Mouse (Mus musculus): Measurements from ENCODE around the gene Grid2ip. TPM values are rescaled to one million over a fixed set of nuclear protein-coding genes. Genes with fewer than 3 reads are reported as not detected.
A peak's percentile ranks its signal among the peaks of the same experiment; 100 is the strongest.

Grid2ip gene
- polyA plus RNA-seq, 1 experiment from 2014 or later: 0.36 TPM

GRCm38 (mm10) chr5:143367931-143368330 is 10.8 kb downstream of the Grid2ip start:
- Histone ChIP-seq H3K9ac (replicated peaks; ENCODE audit: low read length) (no peak overlapping the region), H3K4me3 (ENCODE audit: low read depth, low read length) (no peak overlapping the region)

GRCm38 (mm10) chr5:143369611-143370255 is 12.6 kb downstream of the Grid2ip start:
- Histone ChIP-seq H3K4me2 (ENCODE audit: low read depth, low read length) (peak overlapping the region; percentile 16), H3K36me3 (replicated peaks; ENCODE audit: control insufficient read depth, insufficient read depth, low read depth, low read length) (no peaks in the 10 kb centered on the region), H3K27me3 (ENCODE audit: control insufficient read depth, insufficient read depth, low read length) (peaks cover 69% of the 10 kb centered on the region), H3K9ac (replicated peaks; ENCODE audit: low read length) (no peak overlapping the region), H3K9me3 (replicated peaks; ENCODE audit: control insufficient read depth, low read length) (no peaks in the 10 kb centered on the region), H3K4me1 (ENCODE audit: control insufficient read depth, insufficient read depth, low read length) (peaks cover 4% of the 10 kb centered on the region; the same call in 1 of the 2 replicates), H3K27ac (replicated peaks; ENCODE audit: low read depth, low read length) (no peak overlapping the region), H3K4me3 (ENCODE audit: low read depth, low read length) (peak overlapping the region; percentile 3; the same call in 1 of the 2 replicates)
- 2% methylated on average over 36 of the region's 36 CpGs for WGBS
- DNase-seq (ENCODE audit: low spot score) (peak; percentile 27), ATAC-seq (replicated peaks; ENCODE audit: insufficient number of reproducible peaks, low FRiP score, low TSS enrichment, low read depth) (0 out of 2 replicates have a peak, but pooled peaks have one; percentile 45)

More at GRCm38 (mm10) chr5:143367931-143368330, 10.8 kb downstream of the Grid2ip start:
- DNase-seq (ENCODE audit: low spot score) (no peak), ATAC-seq (replicated peaks; ENCODE audit: insufficient number of reproducible peaks, low FRiP score, low TSS enrichment, low read depth) (no peak)
- Histone ChIP-seq H3K27me3 (ENCODE audit: control insufficient read depth, insufficient read depth, low read length) (peaks cover 57% of the 10 kb centered on the region), H3K4me1 (ENCODE audit: control insufficient read depth, insufficient read depth, low read length) (peaks cover 2% of the 10 kb centered on the region; the same call in 1 of the 2 replicates), H3K9me3 (replicated peaks; ENCODE audit: control insufficient read depth, low read length) (no peaks in the 10 kb centered on the region), H3K27ac (replicated peaks; ENCODE audit: low read depth, low read length) (no peak overlapping the region), H3K4me2 (ENCODE audit: low read depth, low read length) (no peak overlapping the region), H3K36me3 (replicated peaks; ENCODE audit: control insufficient read depth, insufficient read depth, low read depth, low read length) (no peaks in the 10 kb centered on the region)
- WGBS: 69% methylated on average over 3 of the region's 3 CpGs

DNA sequence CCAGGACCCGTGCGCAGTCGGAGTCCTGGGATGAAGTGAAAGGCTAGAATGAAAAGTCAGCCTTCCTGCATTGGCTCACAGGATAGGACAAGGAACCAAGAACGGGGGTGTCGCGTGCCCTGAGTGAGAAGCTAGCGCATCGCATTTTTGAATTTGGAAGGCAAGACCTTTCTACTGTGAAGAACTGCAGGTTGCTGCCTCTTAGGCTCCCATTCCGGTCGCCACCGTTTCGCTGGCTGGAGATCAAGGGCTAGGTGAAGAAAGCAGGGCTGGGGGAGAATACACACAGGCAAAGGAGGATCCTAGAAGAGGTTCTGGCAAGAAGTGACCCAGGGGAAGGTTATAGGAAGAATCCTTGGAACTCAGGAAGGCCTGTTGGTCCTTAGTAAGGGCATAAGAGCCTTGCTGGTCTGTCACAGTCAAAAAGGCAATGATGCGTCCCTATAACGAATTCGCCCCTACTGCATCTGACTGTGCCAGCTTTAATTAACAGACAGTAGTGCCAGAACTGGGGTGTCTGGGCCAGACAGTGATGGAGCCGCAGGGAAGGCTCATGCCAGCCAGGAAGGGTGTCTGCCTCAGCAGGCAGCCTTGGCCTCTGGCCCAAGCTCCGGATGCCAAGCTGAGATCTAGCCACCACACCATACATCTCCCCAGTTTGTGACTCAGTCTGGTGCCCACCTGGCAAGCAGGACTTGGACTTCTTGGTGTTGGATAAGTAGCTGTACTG is 13.4 kb downstream of the Grid2ip start:
- H3K27ac ChIP-seq (replicated peaks; ENCODE audit: low read depth, low read length): no peak overlapping the region
- H3K36me3 ChIP-seq (replicated peaks; ENCODE audit: control insufficient read depth, insufficient read depth, low read depth, low read length): no peaks in the 10 kb centered on the region
- peaks cover 4% of the 10 kb centered on the region; the same call in 1 of the 2 replicates for H3K4me1 ChIP-seq (ENCODE audit: control insufficient read depth, insufficient read depth, low read length)
- H3K9ac ChIP-seq (replicated peaks; ENCODE audit: low read length): no peak overlapping the region
- no peaks in the 10 kb centered on the region for H3K9me3 ChIP-seq (replicated peaks; ENCODE audit: control insufficient read depth, low read length)
- no peak overlapping the region for H3K4me3 ChIP-seq (ENCODE audit: low read depth, low read length)
- DNase-seq (ENCODE audit: low spot score) (no peak), ATAC-seq (replicated peaks; ENCODE audit: insufficient number of reproducible peaks, low FRiP score, low TSS enrichment, low read depth) (no peak)
- peaks cover 69% of the 10 kb centered on the region for H3K27me3 ChIP-seq (ENCODE audit: control insufficient read depth, insufficient read depth, low read length)
- no peak overlapping the region; the same call in 1 of the 2 replicates for H3K4me2 ChIP-seq (ENCODE audit: low read depth, low read length)
- WGBS: 26% methylated on average over 17 of the region's 17 CpGs

GRCm38 (mm10) chr5:143371146-143371510 is 14.0 kb downstream of the Grid2ip start:
- Histone ChIP-seq H3K36me3 (replicated peaks; ENCODE audit: control insufficient read depth, insufficient read depth, low read depth, low read length) (no peaks in the 10 kb centered on the region), H3K27me3 (ENCODE audit: control insufficient read depth, insufficient read depth, low read length) (peaks cover 69% of the 10 kb centered on the region), H3K9me3 (replicated peaks; ENCODE audit: control insufficient read depth, low read length) (no peaks in the 10 kb centered on the region), H3K27ac (replicated peaks; ENCODE audit: low read depth, low read length) (no peak overlapping the region), H3K4me2 (ENCODE audit: low read depth, low read length) (no peak overlapping the region), H3K9ac (replicated peaks; ENCODE audit: low read length) (no peak overlapping the region), H3K4me1 (ENCODE audit: control insufficient read depth, insufficient read depth, low read length) (peaks cover 4% of the 10 kb centered on the region; the same call in 1 of the 2 replicates), H3K4me3 (ENCODE audit: low read depth, low read length) (no peak overlapping the region)
- DNase-seq (ENCODE audit: low spot score): no peak
- no peak for ATAC-seq (replicated peaks; ENCODE audit: insufficient number of reproducible peaks, low FRiP score, low TSS enrichment, low read depth)
- WGBS: 58% methylated on average over 4 of the region's 4 CpGs

DNA sequence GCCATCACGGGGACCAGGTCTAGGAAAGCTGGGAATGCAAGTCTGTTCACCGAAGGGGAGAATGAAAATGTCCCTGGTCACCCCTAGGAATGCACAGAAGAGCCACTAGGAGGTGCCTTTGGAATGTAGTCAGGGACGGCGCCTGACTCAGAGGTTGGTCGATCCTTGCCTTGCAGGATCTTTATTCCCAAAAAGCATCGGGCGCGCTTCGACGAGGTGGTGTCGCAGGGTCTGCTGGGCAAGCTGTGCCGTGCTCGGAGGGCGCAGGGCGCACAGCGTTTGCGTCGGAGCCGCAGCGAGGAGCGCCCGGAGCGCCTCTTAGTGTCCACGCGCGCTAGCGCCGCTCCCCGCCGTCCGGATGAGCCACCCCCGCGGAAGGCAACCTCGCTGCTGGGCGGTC is 15.7 kb downstream of the Grid2ip start:
- no peak for ATAC-seq (replicated peaks; ENCODE audit: insufficient number of reproducible peaks, low FRiP score, low TSS enrichment, low read depth)
- H3K4me2 ChIP-seq (ENCODE audit: low read depth, low read length): peak overlapping the region; percentile 50
- peak; percentile 53 for DNase-seq (ENCODE audit: low spot score)
- under 1% methylated on average over 35 of the region's 35 CpGs for WGBS
- peak overlapping the region; percentile 18; the same call in 1 of the 2 replicates for H3K9ac ChIP-seq (replicated peaks; ENCODE audit: low read length)
- no peaks in the 10 kb centered on the region for H3K9me3 ChIP-seq (replicated peaks; ENCODE audit: control insufficient read depth, low read length)
- H3K4me1 ChIP-seq (ENCODE audit: control insufficient read depth, insufficient read depth, low read length): peaks cover 4% of the 10 kb centered on the region; the same call in 1 of the 2 replicates
- peaks cover 69% of the 10 kb centered on the region for H3K27me3 ChIP-seq (ENCODE audit: control insufficient read depth, insufficient read depth, low read length)
- H3K4me3 ChIP-seq (ENCODE audit: low read depth, low read length): peak overlapping the region; percentile 30
- H3K36me3 ChIP-seq (replicated peaks; ENCODE audit: control insufficient read depth, insufficient read depth, low read depth, low read length): no peaks in the 10 kb centered on the region
- H3K27ac ChIP-seq (replicated peaks; ENCODE audit: low read depth, low read length): no peak overlapping the region

DNA sequence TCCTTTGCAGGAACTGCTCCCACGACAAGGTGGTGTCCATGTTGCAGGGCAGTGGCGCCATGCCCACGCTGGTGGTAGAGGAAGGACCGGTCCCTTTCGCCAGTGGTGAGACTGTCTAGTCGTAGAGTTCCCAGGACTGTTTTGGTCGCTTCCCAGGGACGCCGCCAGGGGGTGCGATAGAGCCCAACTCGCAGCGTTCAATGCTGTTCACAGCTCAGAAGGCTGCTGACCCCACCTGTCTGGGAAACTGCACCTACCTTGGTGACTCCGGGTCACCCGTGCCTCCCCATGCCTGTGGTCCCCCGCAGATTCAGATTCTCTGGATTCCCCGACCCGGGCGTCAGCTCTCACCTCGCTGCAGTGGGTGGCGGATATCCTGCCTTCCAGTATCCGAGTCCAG is 18.1 kb downstream of the Grid2ip start:
- DNase-seq (ENCODE audit: low spot score) (peak; percentile 70), ATAC-seq (replicated peaks; ENCODE audit: insufficient number of reproducible peaks, low FRiP score, low TSS enrichment, low read depth) (no peak)
- Histone ChIP-seq H3K36me3 (replicated peaks; ENCODE audit: control insufficient read depth, insufficient read depth, low read depth, low read length) (no peaks in the 10 kb centered on the region), H3K4me1 (ENCODE audit: control insufficient read depth, insufficient read depth, low read length) (peaks cover 2% of the 10 kb centered on the region; the same call in 1 of the 2 replicates), H3K4me2 (ENCODE audit: low read depth, low read length) (peak overlapping the region; percentile 27), H3K27me3 (ENCODE audit: control insufficient read depth, insufficient read depth, low read length) (peaks cover 45% of the 10 kb centered on the region), H3K4me3 (ENCODE audit: low read depth, low read length) (no peak overlapping the region), H3K27ac (replicated peaks; ENCODE audit: low read depth, low read length) (no peak overlapping the region), H3K9me3 (replicated peaks; ENCODE audit: control insufficient read depth, low read length) (no peaks in the 10 kb centered on the region), H3K9ac (replicated peaks; ENCODE audit: low read length) (no peak overlapping the region)
- 11% methylated on average over 21 of the region's 21 CpGs for WGBS

- H3K36me3 ChIP-seq (replicated peaks; ENCODE audit: control insufficient read depth, insufficient read depth, low read depth, low read length): no peaks in the 10 kb centered on the region
- no peak overlapping the region for H3K4me3 ChIP-seq (ENCODE audit: low read depth, low read length)
- no peak overlapping the region for H3K27ac ChIP-seq (replicated peaks; ENCODE audit: low read depth, low read length)
- no peaks in the 10 kb centered on the region for H3K9me3 ChIP-seq (replicated peaks; ENCODE audit: control insufficient read depth, low read length)
- ATAC-seq (replicated peaks; ENCODE audit: insufficient number of reproducible peaks, low FRiP score, low TSS enrichment, low read depth) (no peak), DNase-seq (ENCODE audit: low spot score) (no peak)
- no peak overlapping the region for H3K9ac ChIP-seq (replicated peaks; ENCODE audit: low read length)
- H3K4me2 ChIP-seq (ENCODE audit: low read depth, low read length): no peak overlapping the region
- whole genome bisulfite sequencing: 78% methylated on average over 4 of the region's 4 CpGs
- H3K4me1 ChIP-seq (ENCODE audit: control insufficient read depth, insufficient read depth, low read length): peaks cover 2% of the 10 kb centered on the region; the same call in 1 of the 2 replicates
- H3K27me3 ChIP-seq (ENCODE audit: control insufficient read depth, insufficient read depth, low read length): peaks cover 36% of the 10 kb centered on the region
These were observed 19.0 kb downstream of the Grid2ip start for GRCm38 (mm10) chr5:143376156-143376555.
